Mouse (Mus musculus): Measurements from ENCODE around the gene Terf2. TPM values are rescaled to one million over a fixed set of nuclear protein-coding genes. Genes with fewer than 3 reads are reported as not detected.

The Terf2 gene
- polyA plus RNA-seq, 1 experiment, result 12.7 TPM

- no peaks in the 10 kb centered on the region for H3K36me3 ChIP-seq (ENCODE audit: control insufficient read depth, insufficient read depth, low read length)
- no peaks in the 10 kb centered on the region; the same call in 1 of the 2 replicates for H3K4me1 ChIP-seq (ENCODE audit: control insufficient read depth, insufficient read depth, insufficient read length)
- TF ChIP-seq POLR2A (IDR thresholded peaks at IDR 0.05; ENCODE audit: low read depth, low read length), result no peak
- no peak for TF ChIP-seq CTCF (IDR thresholded peaks at IDR 0.05; ENCODE audit: extremely low read depth, insufficient read depth, insufficient read length, insufficient replicate concordance)
- H3K27me3 ChIP-seq (ENCODE audit: control insufficient read depth, insufficient read depth, low read length), result no peaks in the 10 kb centered on the region
- 65% methylated on average over 10 of the region's 10 CpGs for WGBS
- H3K27ac ChIP-seq (ENCODE audit: insufficient read depth, low read length), result no peak overlapping the region
- no peak for DNase-seq (ENCODE audit: low read depth in 1 of 2, low spot score in 2 of 2)
- no peak overlapping the region for H3K4me3 ChIP-seq (ENCODE audit: extremely low read depth, insufficient read depth, insufficient read length)
Measured at GRCm38 (mm10) chr8:107115008-107115320, 18.6 kb upstream of the Terf2 start.

- Histone ChIP-seq H3K27me3 (ENCODE audit: control insufficient read depth, insufficient read depth, low read length) (no peaks in the 10 kb centered on the region), H3K4me1 (ENCODE audit: control insufficient read depth, insufficient read depth, insufficient read length) (no peaks in the 10 kb centered on the region; the same call in 1 of the 2 replicates), H3K36me3 (ENCODE audit: control insufficient read depth, insufficient read depth, low read length) (no peaks in the 10 kb centered on the region), H3K4me3 (ENCODE audit: extremely low read depth, insufficient read depth, insufficient read length) (no peak overlapping the region), H3K27ac (ENCODE audit: insufficient read depth, low read length) (no peak overlapping the region)
- WGBS, result 40% methylated on average over 19 of the region's 19 CpGs
- TF ChIP-seq CTCF (IDR thresholded peaks at IDR 0.05; ENCODE audit: extremely low read depth, insufficient read depth, insufficient read length, insufficient replicate concordance) (no peak), POLR2A (IDR thresholded peaks at IDR 0.05; ENCODE audit: low read depth, low read length) (no peak)
- DNase-seq (ENCODE audit: low read depth in 1 of 2, low spot score in 2 of 2), result no peak
Measured at GRCm38 (mm10) chr8:107114150-107115007, 18.0 kb upstream of the Terf2 start.

GRCm38 (mm10) chr8:107113209-107113608 lies 16.9 kb upstream of the Terf2 start:
- no peak for DNase-seq (ENCODE audit: low read depth in 1 of 2, low spot score in 2 of 2)
- no peaks in the 10 kb centered on the region; the same call in 1 of the 2 replicates for H3K4me1 ChIP-seq (ENCODE audit: control insufficient read depth, insufficient read depth, insufficient read length)
- no peak for TF ChIP-seq CTCF (IDR thresholded peaks at IDR 0.05; ENCODE audit: extremely low read depth, insufficient read depth, insufficient read length, insufficient replicate concordance)
- TF ChIP-seq POLR2A (IDR thresholded peaks at IDR 0.05; ENCODE audit: low read depth, low read length), result no peak
- no peaks in the 10 kb centered on the region for H3K36me3 ChIP-seq (ENCODE audit: control insufficient read depth, insufficient read depth, low read length)
- H3K27me3 ChIP-seq (ENCODE audit: control insufficient read depth, insufficient read depth, low read length), result no peaks in the 10 kb centered on the region
- no peak overlapping the region for H3K27ac ChIP-seq (ENCODE audit: insufficient read depth, low read length)
- WGBS, result 89% methylated on average over 4 of the region's 4 CpGs
- H3K4me3 ChIP-seq (ENCODE audit: extremely low read depth, insufficient read depth, insufficient read length), result no peak overlapping the region

- H3K4me3 ChIP-seq (ENCODE audit: extremely low read depth, insufficient read depth, insufficient read length), result no peak overlapping the region
- H3K4me1 ChIP-seq (ENCODE audit: control insufficient read depth, insufficient read depth, insufficient read length), result no peaks in the 10 kb centered on the region; the same call in 1 of the 2 replicates
- TF ChIP-seq POLR2A (IDR thresholded peaks at IDR 0.05; ENCODE audit: low read depth, low read length), result no peak
- no peak for TF ChIP-seq CTCF (IDR thresholded peaks at IDR 0.05; ENCODE audit: extremely low read depth, insufficient read depth, insufficient read length, insufficient replicate concordance)
- no peaks in the 10 kb centered on the region for H3K27me3 ChIP-seq (ENCODE audit: control insufficient read depth, insufficient read depth, low read length)
- no peaks in the 10 kb centered on the region for H3K36me3 ChIP-seq (ENCODE audit: control insufficient read depth, insufficient read depth, low read length)
- 82% methylated on average over 10 of the region's 11 CpGs for WGBS
- no peak overlapping the region for H3K27ac ChIP-seq (ENCODE audit: insufficient read depth, low read length)
- DNase-seq (ENCODE audit: low read depth in 1 of 2, low spot score in 2 of 2), result no peak
Measured at GRCm38 (mm10) chr8:107111340-107112105, 15.2 kb upstream of the Terf2 start.

- DNase-seq (ENCODE audit: low read depth in 1 of 2, low spot score in 2 of 2), result no peak
- H3K27me3 ChIP-seq (ENCODE audit: control insufficient read depth, insufficient read depth, low read length), result no peaks in the 10 kb centered on the region
- no peaks in the 10 kb centered on the region for H3K36me3 ChIP-seq (ENCODE audit: control insufficient read depth, insufficient read depth, low read length)
- no peaks in the 10 kb centered on the region for H3K4me1 ChIP-seq (ENCODE audit: control insufficient read depth, insufficient read depth, insufficient read length)
- no peak overlapping the region for H3K27ac ChIP-seq (ENCODE audit: insufficient read depth, low read length)
- no peak overlapping the region for H3K4me3 ChIP-seq (ENCODE audit: extremely low read depth, insufficient read depth, insufficient read length)
- WGBS, result 84% methylated on average over 9 of the region's 9 CpGs
- TF ChIP-seq CTCF (IDR thresholded peaks at IDR 0.05; ENCODE audit: extremely low read depth, insufficient read depth, insufficient read length, insufficient replicate concordance), result no peak
- TF ChIP-seq POLR2A (IDR thresholded peaks at IDR 0.05; ENCODE audit: low read depth, low read length), result no peak
Measured at GRCm38 (mm10) chr8:107110629-107111330, 14.4 kb upstream of the Terf2 start.

- no peak for TF ChIP-seq POLR2A (IDR thresholded peaks at IDR 0.05; ENCODE audit: low read depth, low read length)
- no peak for TF ChIP-seq CTCF (IDR thresholded peaks at IDR 0.05; ENCODE audit: extremely low read depth, insufficient read depth, insufficient read length, insufficient replicate concordance)
- Histone ChIP-seq H3K27me3 (ENCODE audit: control insufficient read depth, insufficient read depth, low read length) (no peaks in the 10 kb centered on the region), H3K4me3 (ENCODE audit: extremely low read depth, insufficient read depth, insufficient read length) (no peak overlapping the region), H3K4me1 (ENCODE audit: control insufficient read depth, insufficient read depth, insufficient read length) (no peaks in the 10 kb centered on the region), H3K36me3 (ENCODE audit: control insufficient read depth, insufficient read depth, low read length) (no peaks in the 10 kb centered on the region), H3K27ac (ENCODE audit: insufficient read depth, low read length) (no peak overlapping the region)
- 70% methylated on average over 5 of the region's 5 CpGs for WGBS
- DNase-seq (ENCODE audit: low read depth in 1 of 2, low spot score in 2 of 2), result no peak
Measured at GRCm38 (mm10) chr8:107109816-107110435, 13.6 kb upstream of the Terf2 start.

Measured in spleen, adult 2 months (tissue).